Mouse (Mus musculus) kidney, postnatal 25 days (tissue): ENCODE data around the gene Vps52.

Experiments
- DNase-seq, 2 experiments: peaks; one replicate each; pipeline ENCODE4 v3.0.0; 2021; ENCODE audit warnings: mixed read lengths in 2 of 2

Vps52 gene

DNA sequence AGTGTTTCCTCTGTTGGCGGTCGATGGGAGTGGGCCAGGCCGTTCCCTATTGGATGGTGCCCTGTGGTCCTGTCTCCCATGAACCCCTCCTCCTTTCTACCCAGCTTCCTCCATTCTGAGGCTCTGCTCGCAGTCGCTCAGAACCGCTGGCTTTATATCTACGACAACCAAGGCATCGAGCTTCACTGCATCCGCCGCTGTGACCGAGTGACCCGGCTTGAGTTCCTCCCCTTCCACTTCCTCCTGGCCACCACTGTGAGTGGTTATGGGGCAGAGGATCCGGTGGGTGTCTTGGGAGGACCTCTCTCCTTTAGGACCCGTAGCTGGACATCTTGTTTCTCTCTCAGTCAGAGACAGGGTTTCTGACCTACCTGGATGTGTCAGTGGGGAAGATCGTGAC is 12.2 kb upstream of the Vps52 start:
- no peak for DNase-seq

- no peak for DNase-seq
Observed at GRCm38 (mm10) chr17:33947430-33948089, 8.1 kb upstream of the Vps52 start.

GRCm38 (mm10) chr17:33948090-33948904 is 7.3 kb upstream of the Vps52 start:
- DNase-seq, result peak in 1 of 2 experiments; percentile 46

- peak in 1 of 2 experiments; percentile 38 for DNase-seq
Observed at GRCm38 (mm10) chr17:33948905-33949537, 6.6 kb upstream of the Vps52 start.

DNA sequence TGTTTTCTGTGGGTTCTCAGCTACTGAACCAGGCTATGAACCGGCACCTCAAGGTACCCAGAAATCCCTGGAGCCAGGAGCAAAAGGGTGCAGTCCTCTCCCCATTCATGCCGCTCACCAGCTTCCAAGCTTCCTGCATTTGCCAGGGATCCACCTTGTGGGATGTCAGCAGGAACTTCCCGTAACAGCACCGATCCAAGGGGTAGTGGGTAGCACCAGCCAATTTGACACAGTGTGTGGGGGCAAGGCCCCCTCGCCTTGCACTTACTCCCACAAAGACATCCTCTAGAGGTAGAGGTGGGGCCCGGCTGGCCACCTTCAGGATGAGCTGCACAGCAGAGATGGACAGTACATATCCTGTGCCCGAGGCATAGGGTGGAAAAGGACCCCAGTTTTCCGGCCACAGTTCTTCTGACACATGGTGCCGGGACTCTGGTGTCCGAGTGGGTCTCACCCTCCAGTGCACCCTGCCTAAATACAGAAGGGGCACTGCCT is 5.4 kb upstream of the Vps52 start:
- peak in 1 of 2 experiments; percentile 40 for DNase-seq

- peak; percentile 87 to 90 for DNase-seq
Observed at GRCm38 (mm10) chr17:33951021-33951946, 4.3 kb upstream of the Vps52 start, which contains the start of gene B3galt4. TSS of gene B3galt4 (minus strand) at chr17:33951488.

GRCm38 (mm10) chr17:33952015-33952414 is 3.6 kb upstream of the Vps52 start:
- DNase-seq, result peak in 1 of 2 experiments; percentile 31

DNA sequence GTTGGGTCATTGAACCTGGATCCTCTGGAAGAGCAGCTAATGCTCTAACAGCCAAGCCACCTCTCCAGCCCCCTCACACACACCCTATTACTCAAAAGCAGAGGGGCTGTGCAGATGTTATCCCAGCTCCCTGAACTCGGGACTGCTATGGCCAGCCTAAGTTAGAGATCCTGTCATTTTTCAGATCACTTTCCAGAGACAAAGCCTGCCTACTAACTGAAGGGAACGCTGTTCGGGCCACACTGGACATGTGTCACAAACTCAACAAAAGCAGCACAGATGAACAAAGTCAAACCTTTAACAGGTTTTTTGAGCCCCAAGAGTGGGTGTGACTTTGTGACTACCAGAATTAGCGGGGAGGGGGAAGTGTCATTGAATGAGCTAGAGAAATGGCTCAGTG is 2.7 kb upstream of the Vps52 start:
- DNase-seq, result no peak

GRCm38 (mm10) chr17:33953310-33953709 is 2.3 kb upstream of the Vps52 start:
- DNase-seq, result no peak

GRCm38 (mm10) chr17:33953961-33954565 is 1.5 kb upstream of the Vps52 start:
- DNase-seq, result no peak

DNA sequence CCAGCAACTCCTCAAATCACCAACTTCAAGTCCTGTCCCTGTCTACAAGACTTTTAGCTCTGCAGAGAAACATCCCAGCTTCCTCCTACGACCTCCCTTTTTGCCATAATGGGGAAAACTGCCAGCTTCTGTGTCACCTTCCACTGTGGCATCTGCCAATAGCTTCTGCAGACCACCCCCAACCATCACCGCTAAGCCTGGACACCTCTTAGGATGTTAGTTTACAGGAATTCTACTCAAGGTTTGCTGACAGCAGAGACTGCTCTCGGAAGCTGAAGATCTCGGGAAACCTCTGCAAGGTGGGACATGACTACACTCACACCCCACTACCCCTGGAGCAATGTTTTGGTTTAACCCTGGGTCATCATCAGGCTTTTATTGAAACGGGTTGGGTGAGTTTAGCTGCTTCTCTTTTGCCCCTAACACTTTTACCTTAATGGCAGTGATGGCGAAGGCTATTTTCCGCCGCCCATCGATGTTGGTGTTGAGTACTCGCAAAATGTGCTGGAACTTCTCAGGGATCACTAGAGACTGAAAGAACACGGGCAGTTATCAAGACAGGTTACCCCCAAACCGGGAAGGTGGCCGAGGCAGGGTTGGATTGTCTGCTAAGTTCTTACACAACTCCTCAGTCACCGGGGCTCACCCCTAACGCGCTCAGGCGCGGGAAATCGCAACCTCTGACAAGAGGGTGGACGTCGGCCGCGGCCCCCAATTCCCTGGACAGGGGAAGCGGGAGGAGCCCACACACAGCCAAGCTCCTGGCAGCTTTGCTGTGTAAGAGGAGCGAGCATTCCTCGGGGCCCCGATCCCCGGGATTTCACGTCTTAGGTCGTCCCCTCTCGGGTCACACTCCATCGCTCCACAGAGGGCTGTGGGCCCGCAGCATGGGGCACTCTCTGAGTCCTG is 712 bp upstream of the Vps52 start:
- DNase-seq, result peak; percentile 19 to 32

DNA sequence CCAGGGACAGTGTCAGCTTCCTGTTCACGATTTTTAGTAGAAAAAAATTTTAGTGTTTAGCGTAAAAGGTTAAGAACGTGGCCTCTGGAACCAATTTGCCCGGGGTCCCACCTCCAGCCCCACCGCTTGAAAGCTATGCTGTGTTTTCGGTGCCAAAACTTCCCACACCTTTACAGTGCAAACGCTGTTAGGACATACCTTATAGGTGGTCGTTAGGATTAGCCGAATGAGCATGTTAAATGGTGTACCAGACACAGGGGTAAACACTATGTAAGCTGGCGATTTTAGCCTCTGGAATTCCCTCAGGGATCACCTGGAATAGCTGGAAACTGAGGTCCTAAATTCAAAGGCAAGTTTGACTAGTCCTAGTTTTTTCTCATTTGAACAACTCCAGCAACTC is 724 bp downstream of the Vps52 start:
- no peak for DNase-seq

DNA sequence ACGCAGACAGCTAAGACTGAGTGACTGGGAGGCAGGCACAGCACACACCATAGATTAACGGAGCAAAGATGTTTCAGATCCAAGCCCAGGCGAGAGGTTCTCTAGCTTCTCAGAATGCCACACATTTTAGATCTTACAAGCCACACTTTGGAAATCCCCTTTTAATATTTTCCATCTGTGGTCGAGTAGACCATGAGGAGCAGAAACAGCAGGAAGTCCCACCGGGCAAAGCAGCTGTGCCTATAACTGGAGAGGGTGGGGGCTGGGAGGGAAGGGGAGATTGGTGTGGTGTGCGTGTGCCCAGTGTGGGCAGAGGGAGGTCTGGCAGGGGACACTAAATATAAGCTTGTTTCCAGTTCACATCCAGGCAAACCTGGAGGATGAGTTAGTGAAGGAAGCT is 1.9 kb downstream of the Vps52 start:
- no peak for DNase-seq

GRCm38 (mm10) chr17:33958451-33958850 is 2.8 kb downstream of the Vps52 start:
- peak in 1 of 2 experiments; percentile 36 for DNase-seq

DNA sequence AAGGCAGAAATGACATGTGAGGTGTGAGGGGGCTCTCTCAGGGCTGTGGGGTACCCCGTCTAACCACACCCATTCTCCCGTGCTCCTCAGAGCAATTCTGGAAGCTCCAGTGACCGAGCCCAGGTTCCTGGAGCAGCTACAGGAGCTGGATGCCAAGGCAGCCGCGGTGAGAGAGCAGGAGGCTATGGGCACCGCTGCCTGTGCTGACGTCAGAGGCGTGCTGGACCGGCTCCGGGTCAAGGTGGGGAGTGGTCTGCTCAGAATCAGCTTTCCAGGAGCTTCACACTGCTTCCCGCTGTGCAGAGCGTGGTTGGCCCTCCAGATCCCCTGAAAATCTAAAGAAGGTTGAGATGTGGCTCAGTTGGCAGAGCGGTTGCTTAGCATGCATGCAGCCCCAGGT is 3.5 kb downstream of the Vps52 start:
- peak in 1 of 2 experiments; percentile 45 for DNase-seq

DNA sequence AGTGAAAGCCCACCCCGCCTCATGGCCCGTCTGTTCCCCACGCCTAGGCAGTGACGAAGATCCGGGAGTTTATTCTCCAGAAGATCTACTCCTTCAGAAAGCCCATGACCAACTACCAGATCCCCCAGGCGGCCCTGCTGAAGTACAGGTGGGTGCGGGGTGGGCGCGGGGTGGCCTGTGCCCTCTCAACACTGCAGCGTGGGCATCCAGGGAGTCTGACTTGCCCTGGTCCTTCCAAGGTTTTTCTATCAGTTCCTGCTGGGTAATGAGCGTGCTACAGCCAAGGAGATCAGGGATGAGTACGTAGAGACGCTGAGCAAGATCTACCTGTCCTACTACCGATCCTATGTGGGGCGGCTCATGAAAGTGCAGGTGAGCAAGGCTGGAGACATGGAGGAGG is 4.3 kb downstream of the Vps52 start:
- peak in 1 of 2 experiments; percentile 30 for DNase-seq

DNA sequence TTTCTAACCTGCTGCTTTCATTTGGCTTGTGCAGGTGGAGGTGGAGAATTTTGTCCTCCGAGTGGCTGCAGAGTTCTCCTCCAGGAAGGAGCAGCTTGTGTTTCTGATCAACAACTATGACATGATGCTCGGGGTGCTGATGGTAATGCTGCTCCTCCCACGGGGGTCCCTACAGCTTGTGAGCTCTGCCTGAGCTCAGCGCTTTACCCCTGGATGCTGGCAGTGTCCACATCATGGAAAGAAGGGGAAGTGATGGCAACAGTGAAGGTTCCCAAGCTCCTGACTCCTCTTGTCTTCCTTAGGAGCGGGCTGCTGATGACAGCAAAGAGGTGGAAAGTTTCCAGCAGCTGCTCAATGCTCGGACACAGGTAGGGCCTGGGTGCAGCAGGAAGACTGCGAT is 7.3 kb downstream of the Vps52 start:
- DNase-seq, result no peak

DNA sequence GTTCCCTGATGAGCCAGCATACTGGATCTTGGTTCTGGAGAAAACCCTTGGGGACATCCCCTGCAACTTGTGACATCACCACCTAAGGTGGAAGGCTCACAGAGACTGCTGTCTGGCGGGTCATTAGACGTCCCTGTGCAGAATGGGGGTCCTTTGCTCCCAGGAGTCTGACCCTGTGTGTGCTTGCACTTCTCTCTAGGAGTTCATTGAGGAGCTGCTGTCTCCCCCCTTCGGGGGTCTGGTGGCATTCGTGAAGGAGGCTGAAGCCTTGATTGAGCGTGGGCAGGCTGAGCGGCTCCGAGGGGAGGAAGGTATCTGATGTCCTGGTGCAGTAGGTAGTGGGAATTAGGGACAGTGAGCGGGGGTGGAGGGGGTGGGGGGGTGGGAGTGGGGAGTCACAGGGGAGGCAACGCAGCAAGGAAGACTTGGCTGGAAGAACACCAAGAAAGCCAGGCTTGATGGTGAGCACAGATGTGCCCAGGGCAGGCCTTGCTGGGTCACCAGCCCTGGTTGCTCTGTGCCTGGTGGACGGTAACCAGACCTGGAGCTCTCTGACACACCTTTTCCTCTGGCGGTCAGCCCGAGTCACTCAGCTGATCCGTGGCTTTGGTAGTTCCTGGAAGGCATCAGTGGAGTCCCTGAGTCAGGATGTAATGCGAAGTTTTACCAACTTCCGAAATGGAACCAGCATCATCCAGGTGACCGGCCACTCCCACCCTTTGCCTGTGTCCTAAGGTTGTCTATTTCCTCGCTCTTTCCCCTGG is 9.7 kb downstream of the Vps52 start:
- DNase-seq, result no peak

DNA sequence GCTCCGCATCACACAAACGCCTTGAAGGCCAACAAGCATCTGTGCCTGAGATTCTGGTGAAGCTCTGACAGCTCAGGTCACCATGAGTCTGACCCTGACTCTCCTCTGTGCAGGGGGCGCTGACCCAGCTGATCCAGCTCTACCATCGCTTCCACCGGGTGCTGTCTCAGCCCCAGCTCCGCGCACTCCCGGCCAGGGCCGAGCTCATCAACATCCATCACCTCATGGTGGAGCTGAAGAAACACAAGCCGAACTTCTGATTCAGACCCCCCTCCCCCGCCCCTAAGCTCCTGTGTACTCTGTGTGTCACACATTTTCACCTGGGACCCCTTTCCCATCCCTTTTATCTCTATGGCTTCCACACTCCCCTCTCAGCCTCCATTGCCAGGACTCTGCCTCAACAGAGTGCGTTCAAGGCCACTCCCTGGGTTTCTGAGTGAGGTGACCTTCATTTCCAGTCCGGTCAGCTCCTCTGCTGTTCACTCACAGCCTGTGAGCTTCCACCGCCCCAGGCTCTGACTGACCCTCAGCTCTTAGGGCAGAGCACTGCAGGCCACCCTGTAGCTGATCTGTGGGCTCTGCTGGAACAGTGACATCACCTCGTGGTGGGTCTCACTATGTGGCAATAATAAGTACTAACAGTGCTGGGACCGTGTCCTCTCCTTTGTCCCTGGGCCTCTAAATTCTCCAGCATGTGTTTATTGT is 10.4 kb downstream of the Vps52 start:
- no peak for DNase-seq
